Comparison of ENCODE assay signal across 7 mouse cellular contexts in the genomic region with DNA sequence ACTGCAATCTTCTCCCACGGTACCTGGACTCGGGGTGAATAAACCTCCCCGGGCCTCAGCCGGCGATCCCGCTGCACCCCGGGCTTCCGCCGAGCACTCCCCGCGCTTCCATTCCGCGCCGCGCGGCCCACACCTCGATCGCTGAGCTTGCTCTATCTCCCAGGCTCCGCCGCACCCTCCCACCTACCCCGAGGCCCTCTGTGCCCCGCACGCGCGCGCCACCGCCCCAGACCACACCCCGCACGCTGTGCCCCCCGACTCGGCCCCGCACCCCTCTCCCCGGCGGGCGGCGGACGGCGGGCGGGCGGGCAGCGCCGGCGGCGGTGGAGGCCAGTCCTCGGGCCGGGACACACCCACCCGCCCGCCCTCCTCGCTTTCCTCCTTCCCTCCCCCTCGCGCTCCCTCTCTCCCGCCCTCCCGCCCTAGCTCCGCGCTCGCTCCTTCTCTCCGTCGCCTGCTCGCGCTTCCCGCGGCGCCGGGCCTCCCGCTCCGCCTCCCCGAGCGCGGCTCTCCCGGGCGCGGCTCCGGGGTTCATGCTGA. TPM values are rescaled to one million over a fixed set of nuclear protein-coding genes. Genes with fewer than 3 reads are reported as not detected.
DNase-seq lines count a peak whose midpoint lies in the region; TF ChIP-seq lines count a peak whose summit lies in the region.

Gene Ctdspl, plus strand, starts transcription at position 343 of the 540 bp plus-strand sequence.

- no peaks in the 10 kb centered on the region for H3K9me3 ChIP-seq in midbrain, embryonic 10.5 days (replicated peaks)

- TF ChIP-seq POLR2A in small intestine, adult 2 months (IDR thresholded peaks at IDR 0.05; ENCODE audit: low read depth, low read length), result no peak; the same call in 1 of the 2 replicates

- peak within 1 kb of the TSS; percentile 94 for H3K4me3 ChIP-seq in gastrocnemius, adult 2 months
- H3K4me3 ChIP-seq in midbrain, embryonic 10.5 days, result peak within 1 kb of the TSS; percentile 74
- H3K4me3 ChIP-seq in small intestine, adult 2 months (ENCODE audit: low read depth, low read length), result peak within 1 kb of the TSS; percentile 92

- no peak for TF ChIP-seq CTCF in gastrocnemius, adult 2 months (IDR thresholded peaks at IDR 0.05)
- TF ChIP-seq CTCF in small intestine, adult 2 months (IDR thresholded peaks at IDR 0.05; ENCODE audit: extremely low read depth, insufficient read length, insufficient replicate concordance, low read depth, low read length), result no peak

- peak; percentile 51 for DNase-seq in adipocyte (ENCODE audit: low spot score)
- DNase-seq in cerebellum, postnatal 10 days, result peak; percentile 66 to 73
- DNase-seq in gastrocnemius, adult 2 months, result peak; percentile 75
- peak; percentile 66 for DNase-seq in induced T-regulatory cell, adult 2 months (ENCODE audit: low read depth)
- peak; percentile 71 to 83 for DNase-seq in left cerebral cortex, postnatal 36 days (ENCODE audit: low spot score in 2 of 2)
- DNase-seq in midbrain, embryonic 10.5 days (ENCODE audit: low spot score), result peak; percentile 68

- H3K27ac ChIP-seq in gastrocnemius, adult 2 months, result peak within 1 kb of the TSS; percentile 85
- peak within 1 kb of the TSS; percentile 87 for H3K27ac ChIP-seq in midbrain, embryonic 10.5 days (replicated peaks)
- peak within 1 kb of the TSS; percentile 65 for H3K27ac ChIP-seq in small intestine, adult 2 months (ENCODE audit: insufficient read depth, low read depth, low read length)

- H3K4me1 ChIP-seq in midbrain, embryonic 10.5 days, result peaks cover 44% of the 10 kb centered on the region
- peaks cover 18% of the 10 kb centered on the region for H3K4me1 ChIP-seq in small intestine, adult 2 months (ENCODE audit: control insufficient read depth, insufficient read depth, insufficient read length, low read length)

- intact Hi-C loops in gastrocnemius, adult 2 months (cut with DNase I), result no loop called here
- intact Hi-C loops in left cerebral cortex, postnatal 36 days (cut with DNase I), result loop anchor here (2.0 to 10.0 kb wide), 4 partner anchors 51 to 419 kb away; partner anchors contain the start of gene Myd88

- H3K27me3 ChIP-seq in midbrain, embryonic 10.5 days (ENCODE audit: low read depth, poor library complexity, severe bottlenecking), result peaks cover 43% of the 10 kb centered on the region
- H3K27me3 ChIP-seq in small intestine, adult 2 months (ENCODE audit: control insufficient read depth, insufficient read depth, low read length), result no peaks in the 10 kb centered on the region

- under 1% methylated on average over 64 of the region's 73 CpGs for WGBS in midbrain, embryonic 10.5 days
- 2% methylated on average over 66 of the region's 73 CpGs for WGBS in small intestine, adult 2 months

- no peaks in the 10 kb centered on the region for H3K36me3 ChIP-seq in midbrain, embryonic 10.5 days
- H3K36me3 ChIP-seq in small intestine, adult 2 months (ENCODE audit: control insufficient read depth, insufficient read depth, low read length), result no peaks in the 10 kb centered on the region; the same call in 1 of the 2 replicates

RNA-seq across cellular contexts. Expression of gene Ctdspl, which starts in this region (rescaled TPM):
- 1 to 10 TPM; 3.5 to 5.9 TPM for total RNA-seq in gastrocnemius, adult 2 months (2021)
- total RNA-seq in left cerebral cortex, postnatal 36 days (2021), result 10 to 100 TPM; 34.4 to 38.3 TPM
- 6.2 and 6.6 TPM in 2 replicates for polyA plus RNA-seq in midbrain, embryonic 10.5 days (2016; fragmentation: Nextera tagmentation; extraction: Ambion mirVana)
- polyA plus RNA-seq in small intestine, adult 2 months (2012; rRNA removed), result 8.9 and 29.3 TPM in 2 replicates

Comparison
In these comparisons a context has a peak if more than half of its experiments do, and no peak if none do; other contexts are left out.
1. Peak in every context shown above with its lines: DNase-seq, H3K4me3 ChIP-seq and H3K27ac ChIP-seq.
2. RNA of gene Ctdspl (total RNA-seq): 34.4 to 38.3 TPM in left cerebral cortex, postnatal 36 days; 3.5 to 5.9 TPM in gastrocnemius, adult 2 months; every median in the first group is over 4 times any median in the second.